Mouse (Mus musculus): Measurements from ENCODE around the gene Tcp11x2. TPM values are rescaled to one million over a fixed set of nuclear protein-coding genes. Genes with fewer than 3 reads are reported as not detected.

Gene Tcp11x2
- total RNA-seq (2015): not detected in 2 replicates
- not detected in 2 replicates for total RNA-seq (2017)

DNA sequence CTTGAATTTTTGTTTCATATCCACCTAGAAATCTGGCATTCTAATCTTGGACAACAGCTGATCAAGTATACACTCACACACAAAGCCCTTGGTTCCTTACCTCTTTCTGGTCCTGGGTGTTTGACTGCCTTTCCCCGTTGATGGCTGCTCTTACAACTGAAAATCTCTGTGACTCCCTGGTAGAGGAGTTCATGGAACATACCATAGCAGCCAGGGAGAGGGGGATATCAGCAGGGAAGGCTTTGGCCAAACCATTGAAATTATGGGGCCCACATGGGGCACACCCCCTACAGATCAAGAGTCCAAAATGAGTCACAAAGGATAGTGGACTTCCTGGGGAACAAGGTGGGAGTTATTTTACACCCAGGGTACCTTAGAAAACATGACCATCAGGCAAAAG is at the start of gene Tcp11x2:
Tcp11x2 (minus strand) TSS at position 158 of the 400 bp plus-strand sequence.
- no peak for ATAC-seq (replicated peaks; ENCODE audit: poor library complexity)

DNA sequence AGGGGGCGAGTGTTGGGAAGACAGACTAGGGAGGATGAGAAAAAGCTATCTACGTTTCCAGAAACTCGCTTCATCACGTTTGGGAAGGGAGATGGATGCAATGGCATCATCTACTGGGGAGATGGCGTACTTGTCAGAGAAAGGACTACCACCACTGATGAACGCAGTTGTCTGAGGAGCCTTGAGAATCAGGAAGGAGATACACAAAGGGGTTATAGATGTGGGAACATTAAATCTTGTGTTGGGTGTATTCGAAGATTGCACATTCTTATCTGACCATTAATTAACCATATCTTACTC is 49.4 kb upstream of the Tcp11x2 start:
- ATAC-seq (replicated peaks; ENCODE audit: poor library complexity): peak; percentile 29

- peak; percentile 99 for ATAC-seq (replicated peaks; ENCODE audit: poor library complexity)
These were observed 48.9 kb upstream of the Tcp11x2 start, which contains the start of the genes Armcx5 and Gprasp1 for GRCm38 (mm10) chrX:135742304-135743055. Gene Armcx5 (plus strand): TSS chrX:135742733. Gene Gprasp1 (plus strand): TSS chrX:135742733.

DNA sequence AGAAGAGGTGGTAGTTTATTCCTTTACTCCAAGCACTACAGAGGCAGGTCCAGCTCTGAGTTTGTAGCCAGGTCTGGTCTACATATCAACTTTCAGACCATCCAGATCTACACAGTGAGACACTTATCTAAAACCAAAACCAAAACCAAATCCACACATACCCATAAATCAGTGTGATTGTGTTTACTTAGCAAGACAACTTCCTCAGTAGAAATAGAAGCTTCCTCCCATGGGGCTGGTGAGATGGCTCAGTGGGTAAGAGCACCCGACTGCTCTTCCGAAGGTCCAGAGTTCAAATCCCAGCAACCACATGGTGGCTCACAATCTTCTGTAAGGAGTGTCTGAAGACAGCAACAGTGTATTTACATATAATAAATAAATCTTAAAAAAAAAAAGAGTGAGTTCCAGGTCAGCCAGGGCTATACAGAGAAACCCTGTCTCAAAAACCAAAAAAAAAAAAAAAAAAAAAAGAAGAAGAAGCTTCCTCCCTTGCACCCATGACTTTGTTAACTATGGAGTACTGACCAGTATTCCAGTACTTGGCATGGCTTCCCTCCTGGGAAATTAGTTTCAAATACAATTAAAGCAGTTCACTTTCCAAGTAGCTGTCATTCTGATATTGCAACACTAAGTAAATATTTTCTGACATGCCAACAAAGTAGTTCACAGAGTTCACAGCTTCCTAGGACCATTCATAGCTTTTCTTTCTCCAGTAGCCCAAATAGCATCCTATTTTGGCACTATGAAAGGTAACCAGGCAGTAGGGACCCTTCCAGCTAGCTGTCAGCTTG is 45.3 kb upstream of the Tcp11x2 start:
- ATAC-seq (replicated peaks; ENCODE audit: poor library complexity): no peak

DNA sequence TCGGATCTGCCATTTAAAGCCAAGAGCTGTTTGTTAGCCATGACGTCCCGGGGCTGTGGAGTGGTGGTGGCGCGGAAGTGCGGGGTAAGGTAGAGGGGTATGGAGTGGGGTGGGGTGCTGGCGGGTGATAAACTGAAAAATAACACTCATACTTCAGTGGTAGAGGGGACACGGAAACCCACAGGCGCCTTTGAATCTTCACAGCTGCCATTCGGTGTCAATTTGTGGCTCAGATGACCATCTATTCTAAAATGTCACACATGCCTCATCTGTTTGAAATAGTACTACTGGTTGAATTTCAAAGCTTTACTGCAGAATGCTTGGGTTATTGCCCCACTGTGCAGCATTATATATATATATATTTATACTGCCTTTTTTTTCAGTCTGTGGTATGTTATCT is 31.6 kb upstream of the Tcp11x2 start, which contains the start of gene Tmsb15a:
Tmsb15a (minus strand) TSS at position 101 of the 400 bp plus-strand sequence.
- ATAC-seq (replicated peaks; ENCODE audit: poor library complexity): no peak

- ATAC-seq (replicated peaks; ENCODE audit: poor library complexity): no peak
These were observed 19.3 kb upstream of the Tcp11x2 start for GRCm38 (mm10) chrX:135712845-135713244.

DNA sequence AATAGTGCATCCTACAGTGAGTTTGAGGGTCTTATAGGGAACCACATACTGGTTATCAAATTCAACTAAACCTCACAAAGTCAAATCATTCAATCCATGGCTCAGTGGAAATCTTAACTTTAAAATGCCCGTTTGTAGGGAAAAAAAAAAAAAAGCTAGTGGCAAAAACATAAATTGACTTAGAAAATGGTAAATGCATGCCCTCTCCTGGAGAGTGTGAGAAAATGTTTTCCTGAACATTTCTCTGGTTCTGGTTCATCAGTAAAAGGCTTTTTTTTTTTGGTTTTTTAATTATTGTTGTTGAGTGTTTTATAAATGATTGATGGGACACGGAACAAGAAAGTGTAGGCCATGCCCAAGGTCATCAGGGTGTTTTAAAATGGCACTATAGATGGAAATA is 10.8 kb upstream of the Tcp11x2 start:
- no peak for ATAC-seq (replicated peaks; ENCODE audit: poor library complexity)

GRCm38 (mm10) chrX:135703111-135703510 is 9.5 kb upstream of the Tcp11x2 start:
- no peak for ATAC-seq (replicated peaks; ENCODE audit: poor library complexity)

- ATAC-seq (replicated peaks; ENCODE audit: poor library complexity): no peak
These were observed 5.8 kb downstream of the Tcp11x2 start for GRCm38 (mm10) chrX:135687802-135688201.

- no peak for ATAC-seq (replicated peaks; ENCODE audit: poor library complexity)
These were observed 11.7 kb downstream of the Tcp11x2 start for GRCm38 (mm10) chrX:135681858-135682257.

DNA sequence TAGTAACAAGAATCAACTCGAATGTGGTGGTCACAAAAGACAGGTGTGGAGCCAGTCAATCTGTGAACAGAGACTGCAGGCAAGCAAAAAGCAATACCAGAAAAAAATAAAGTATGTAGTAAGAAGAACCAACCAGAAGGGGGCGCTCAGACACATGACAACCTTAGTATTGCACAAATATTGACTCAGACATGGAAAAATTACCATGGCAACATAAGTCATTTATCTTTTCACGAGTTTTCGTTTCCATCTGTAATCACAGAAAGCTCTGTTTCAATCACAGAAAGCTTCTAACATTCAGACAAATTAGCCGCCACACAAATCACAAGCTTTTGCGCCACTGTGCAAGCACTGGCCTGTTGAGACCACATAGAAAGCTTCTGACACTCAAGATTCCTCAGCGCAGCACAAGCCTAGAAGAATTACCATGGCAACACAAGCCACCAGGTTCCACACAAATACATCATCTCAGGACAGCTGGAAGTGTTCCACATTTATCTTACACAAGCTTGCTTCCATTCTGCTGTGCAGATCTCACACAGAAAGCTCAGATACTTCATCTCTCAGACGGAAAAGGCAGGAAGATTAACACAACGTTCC is 41.3 kb downstream of the Tcp11x2 start:
- ATAC-seq (replicated peaks; ENCODE audit: poor library complexity): peak; percentile 63; the same call in 1 of the 2 replicates

- ATAC-seq (replicated peaks; ENCODE audit: poor library complexity): no peak
These were observed 66.0 kb downstream of the Tcp11x2 start, which contains the start of gene Prame for GRCm38 (mm10) chrX:135627605-135628004. Gene Prame (minus strand): TSS chrX:135627705.

Other genes starting within 250 kb of the Tcp11x2 start
- not detected in 2 replicates for gene AV320801, start 199.2 kb downstream of the Tcp11x2 start, total RNA-seq (2015)
- gene AV320801, start 199.2 kb downstream of the Tcp11x2 start, total RNA-seq (2017): not detected in 2 replicates
- gene Nxf7, start 95.0 kb downstream of the Tcp11x2 start, total RNA-seq (2015): 0.66 and 1.0 TPM in 2 replicates
- 1.0 TPM in 1 of 2 replicates, not detected in the other for gene Nxf7, start 95.0 kb downstream of the Tcp11x2 start, total RNA-seq (2017)
- gene Prame, start 66.1 kb downstream of the Tcp11x2 start, total RNA-seq (2015): not detected in 2 replicates
- not detected in 2 replicates for gene Prame, start 66.1 kb downstream of the Tcp11x2 start, total RNA-seq (2017)
- not detected in 2 replicates for gene Tmsb15a, start 31.5 kb upstream of the Tcp11x2 start, total RNA-seq (2015)
- not detected in 2 replicates for gene Tmsb15a, start 31.5 kb upstream of the Tcp11x2 start, total RNA-seq (2017)
- 10.7 and 11.3 TPM in 2 replicates for gene Armcx5, start 48.9 kb upstream of the Tcp11x2 start, total RNA-seq (2015)
- 6.7 and 7.6 TPM in 2 replicates for gene Armcx5, start 48.9 kb upstream of the Tcp11x2 start, total RNA-seq (2017)
- 13.5 and 19.9 TPM in 2 replicates for gene Gprasp1, start 48.9 kb upstream of the Tcp11x2 start, total RNA-seq (2015)
- 21.0 and 32.2 TPM in 2 replicates for gene Gprasp1, start 48.9 kb upstream of the Tcp11x2 start, total RNA-seq (2017)
- gene Bhlhb9, start 103.8 kb upstream of the Tcp11x2 start, total RNA-seq (2015): 23.0 and 26.4 TPM in 2 replicates
- 27.8 and 30.1 TPM in 2 replicates for gene Bhlhb9, start 103.8 kb upstream of the Tcp11x2 start, total RNA-seq (2017)
- gene Gprasp2, start 145.2 kb upstream of the Tcp11x2 start, total RNA-seq (2015): 0.74 TPM in 1 of 2 replicates, not detected in the other
- gene Gprasp2, start 145.2 kb upstream of the Tcp11x2 start, total RNA-seq (2017): 0.17 and 0.98 TPM in 2 replicates